Mouse (Mus musculus) thymus, adult 2 months (tissue): ENCODE results near the gene Gm49373. TPM values are rescaled to one million over a fixed set of nuclear protein-coding genes. Genes with fewer than 3 reads are reported as not detected.

Experiments used
- DNase-seq: peaks from one replicate; pipeline ENCODE4 v3.0.0; 2021
- H3K27ac ChIP-seq: fragments of 200-500 bp; 2 replicates; pipeline ENCODE4 v1.5.1; 2012; ENCODE audit warnings: low read length, control low read depth; ENCODE audit not compliant: control insufficient read depth, insufficient read depth
- H3K27me3 ChIP-seq: fragments of 200-500 bp; 2 replicates; pipeline ENCODE4 v1.6.1; 2012; ENCODE audit warnings: mild to moderate bottlenecking, low read length, moderate library complexity, mixed read lengths; ENCODE audit not compliant: control insufficient read depth, insufficient read depth
- H3K36me3 ChIP-seq: fragments of 200-500 bp; 2 replicates; pipeline ENCODE4 v1.6.1; 2012; ENCODE audit warnings: mild to moderate bottlenecking, low read length, moderate library complexity; ENCODE audit not compliant: control insufficient read depth, insufficient read depth
- H3K4me1 ChIP-seq: fragments of 200-500 bp; replicated peaks from 2 replicates; pipeline ENCODE4 v1.6.1; 2012; ENCODE audit warnings: low read length; ENCODE audit not compliant: control insufficient read depth, insufficient read depth
- H3K4me3 ChIP-seq: fragments of 200-500 bp; 2 replicates; pipeline ENCODE4 v1.5.1; 2012; ENCODE audit warnings: mild to moderate bottlenecking, low read length, control low read depth, moderate library complexity; ENCODE audit not compliant: control insufficient read depth, insufficient read depth
- CTCF ChIP-seq: fragments of 200-500 bp; IDR thresholded peaks from 2 replicates; pipeline ENCODE4 v1.5.1; 2012; ENCODE audit warnings: mild to moderate bottlenecking, control low read depth, low read length, moderate library complexity, borderline replicate concordance; ENCODE audit not compliant: control insufficient read depth, poor library complexity, insufficient read depth; ENCODE audit errors: extremely low read depth
- POLR2A ChIP-seq: fragments of 200-500 bp; IDR thresholded peaks from 2 replicates; pipeline ENCODE4 v1.6.1; 2012; ENCODE audit warnings: mild to moderate bottlenecking, low read length, control low read depth, moderate library complexity; ENCODE audit not compliant: control insufficient read depth, poor library complexity, insufficient read depth; ENCODE audit errors: extremely low read depth
- WGBS: fragments of 180-500 bp; shearing (Covaris S2); methylation state at CpG from one replicate; pipeline ENCODE4 v1.1.7; 2018; 5-methylcytosine and 5-hydroxymethylcytosine counted together
- polyA plus RNA-seq: library from polyadenylated mRNA; depleted of rRNA; stranded (reverse); fragments of >200 nt; gene quantifications from 2 replicates; pipeline ENCODE4 v1.2.3, GENCODE M21; 2012; rRNA removed

Gene Gm49373
- polyA plus RNA-seq: 0.47 and 0.48 TPM in 2 replicates

DNA sequence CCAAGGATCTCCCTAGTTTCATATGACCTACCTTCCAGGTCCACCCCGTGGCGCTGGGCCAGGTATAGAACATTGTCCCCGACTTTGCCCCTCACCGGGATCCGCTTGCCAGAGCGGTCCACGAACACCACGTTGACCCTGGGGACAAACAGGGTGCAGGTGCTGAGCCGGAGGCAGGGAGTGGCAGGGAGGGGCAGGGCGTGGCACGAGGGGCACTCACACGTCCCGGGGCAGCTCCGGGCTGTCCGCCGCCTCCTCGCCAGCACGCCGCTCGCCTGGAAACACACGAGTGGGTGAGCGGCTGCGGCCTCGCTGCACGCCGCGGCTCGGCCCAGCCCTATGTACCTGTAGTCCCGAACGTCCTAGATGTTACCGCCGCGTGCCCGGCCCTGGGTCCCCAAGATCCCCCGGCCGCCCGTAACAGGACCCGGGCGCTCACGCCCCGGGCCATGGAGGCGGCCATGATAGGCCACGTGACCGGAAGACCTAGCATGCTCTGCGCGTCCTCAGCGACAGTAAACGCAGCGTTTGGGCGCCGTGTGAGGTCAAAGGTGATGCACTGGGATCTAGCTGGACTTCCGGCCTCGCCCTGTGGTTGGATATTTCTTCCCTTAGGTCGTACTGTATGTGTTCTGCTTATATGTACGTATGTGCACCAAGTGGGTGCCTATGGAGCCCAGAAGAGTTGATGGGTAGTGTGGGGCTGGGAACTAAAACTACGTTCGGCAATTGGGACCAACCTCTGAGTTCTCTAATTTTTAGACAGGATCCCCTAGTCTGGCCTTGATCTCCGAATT is at the start of gene Gm49373, which contains the start of gene Fdx1l:
TSS of gene Gm49373 (minus strand) at position 53 of the 797 bp plus-strand sequence.
TSS of gene Fdx1l (minus strand) at position 571 of the 797 bp plus-strand sequence.
- peak; percentile 42; the same call in 1 of the 2 replicates for TF ChIP-seq CTCF
- no peak for TF ChIP-seq POLR2A
- peak within 1 kb of the TSS; percentile 67 for H3K4me3 ChIP-seq
- H3K36me3 ChIP-seq: peaks cover 31% of the 10 kb centered on the region
- H3K4me1 ChIP-seq: peaks cover 4% of the 10 kb centered on the region; the same call in 1 of the 2 replicates
- peak; percentile 84 for DNase-seq
- no peaks in the 10 kb centered on the region for H3K27me3 ChIP-seq
- H3K27ac ChIP-seq: no peak within 1 kb of the TSS
- 2% methylated on average over 58 of the region's 58 CpGs for WGBS

DNA sequence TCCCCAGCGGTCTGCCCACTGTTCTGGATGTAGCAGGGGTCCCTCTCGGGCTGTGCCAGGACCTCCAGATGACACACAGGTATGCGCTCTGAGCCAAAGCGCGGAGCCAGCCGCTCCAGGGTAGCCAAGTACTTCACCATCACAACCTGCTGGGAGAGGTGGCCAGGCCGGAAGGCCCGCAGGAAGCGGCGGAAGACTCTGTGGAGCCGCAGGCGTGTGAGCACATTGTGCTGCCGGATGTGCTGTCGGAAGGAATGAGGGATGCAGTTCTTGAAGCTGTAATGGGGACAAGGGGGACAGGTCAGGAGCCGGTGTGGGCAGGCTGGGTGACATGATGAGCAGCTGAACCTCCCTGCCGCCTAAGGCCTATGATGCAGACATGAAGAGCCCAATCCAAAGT is 48.6 kb upstream of the Gm49373 start:
- Histone ChIP-seq H3K27ac (no peak overlapping the region), H3K4me3 (no peak overlapping the region), H3K36me3 (peaks cover 11% of the 10 kb centered on the region; the same call in 1 of the 2 replicates), H3K4me1 (no peaks in the 10 kb centered on the region), H3K27me3 (no peaks in the 10 kb centered on the region)
- DNase-seq: no peak
- no peak for TF ChIP-seq CTCF
- TF ChIP-seq POLR2A: no peak
- WGBS: 95% methylated on average over 16 of the region's 16 CpGs

DNA sequence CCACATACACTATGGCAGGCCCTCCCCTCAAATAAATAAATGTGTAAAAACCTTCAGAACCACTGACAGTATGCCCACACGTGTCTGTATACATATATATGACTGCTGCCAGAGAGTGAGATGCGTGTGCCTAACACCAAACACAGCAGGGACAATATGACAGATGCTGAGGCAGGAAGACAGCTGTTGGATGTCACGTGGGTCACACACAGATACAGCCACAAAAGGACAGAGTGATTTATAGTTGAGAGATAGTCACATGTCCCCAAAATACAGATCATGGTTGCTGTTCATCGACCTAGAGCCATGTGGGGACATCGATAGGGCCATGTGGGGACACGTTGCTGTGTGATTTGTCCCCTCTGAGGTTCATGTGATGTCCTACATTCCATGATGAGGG is 44.2 kb upstream of the Gm49373 start:
- DNase-seq: no peak

DNA sequence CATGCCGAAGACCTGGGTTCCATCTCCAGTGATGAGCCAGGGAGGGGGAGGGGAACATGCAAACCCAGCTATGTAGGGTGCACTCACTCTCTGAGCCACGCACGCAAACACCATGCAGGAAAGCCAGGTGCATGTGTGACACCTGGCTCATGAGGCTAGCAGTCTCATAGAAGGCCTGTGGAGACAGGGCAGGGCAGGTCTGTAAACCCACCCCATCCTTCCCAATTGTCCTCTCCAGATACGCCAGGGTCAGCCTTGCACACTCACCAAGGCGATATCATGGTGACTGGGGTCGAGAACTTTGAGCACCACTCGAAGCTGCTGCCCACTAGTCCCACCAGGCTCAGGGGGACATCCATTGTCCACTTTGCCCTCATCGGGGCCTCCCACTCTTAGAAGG is 42.2 kb upstream of the Gm49373 start:
- no peak overlapping the region for H3K4me3 ChIP-seq
- no peaks in the 10 kb centered on the region for H3K27me3 ChIP-seq
- no peak for DNase-seq
- TF ChIP-seq CTCF: no peak
- TF ChIP-seq POLR2A: no peak
- 99% methylated on average over 8 of the region's 8 CpGs for WGBS
- no peak overlapping the region for H3K27ac ChIP-seq
- no peaks in the 10 kb centered on the region for H3K36me3 ChIP-seq
- H3K4me1 ChIP-seq: no peaks in the 10 kb centered on the region

More for the DNA sequence above, 44.2 kb upstream of the Gm49373 start:
- Histone ChIP-seq H3K4me1 (no peaks in the 10 kb centered on the region), H3K27ac (no peak overlapping the region), H3K4me3 (no peak overlapping the region), H3K36me3 (peaks cover 11% of the 10 kb centered on the region; the same call in 1 of the 2 replicates), H3K27me3 (no peaks in the 10 kb centered on the region)
- WGBS: 84% methylated on average over 6 of the region's 6 CpGs
- no peak for TF ChIP-seq POLR2A
- TF ChIP-seq CTCF: no peak

DNA sequence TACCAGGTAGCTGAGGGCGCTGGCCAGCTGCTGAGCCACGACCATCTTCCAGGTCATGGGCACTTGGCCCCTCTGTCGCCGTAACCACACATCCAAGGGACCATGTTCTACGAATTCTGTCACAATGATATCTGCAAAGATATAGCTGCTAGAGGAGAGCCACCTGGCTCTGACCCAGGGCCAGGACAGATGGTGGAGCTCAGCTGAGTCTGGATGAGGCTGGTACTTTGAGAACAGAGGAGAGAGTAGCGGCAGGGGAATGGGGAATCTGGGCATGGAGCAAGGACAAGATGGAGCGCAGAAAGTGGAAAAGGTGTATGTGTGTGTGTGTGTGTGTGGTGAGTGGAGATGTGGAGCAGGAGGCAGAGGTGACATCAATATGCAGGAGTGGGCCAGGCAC is 41.3 kb upstream of the Gm49373 start:
- H3K36me3 ChIP-seq: no peaks in the 10 kb centered on the region
- DNase-seq: no peak
- WGBS: 95% methylated on average over 7 of the region's 7 CpGs
- H3K27ac ChIP-seq: no peak overlapping the region
- no peaks in the 10 kb centered on the region for H3K27me3 ChIP-seq
- H3K4me1 ChIP-seq: no peaks in the 10 kb centered on the region
- no peak overlapping the region for H3K4me3 ChIP-seq
- no peak for TF ChIP-seq POLR2A
- no peak for TF ChIP-seq CTCF

DNA sequence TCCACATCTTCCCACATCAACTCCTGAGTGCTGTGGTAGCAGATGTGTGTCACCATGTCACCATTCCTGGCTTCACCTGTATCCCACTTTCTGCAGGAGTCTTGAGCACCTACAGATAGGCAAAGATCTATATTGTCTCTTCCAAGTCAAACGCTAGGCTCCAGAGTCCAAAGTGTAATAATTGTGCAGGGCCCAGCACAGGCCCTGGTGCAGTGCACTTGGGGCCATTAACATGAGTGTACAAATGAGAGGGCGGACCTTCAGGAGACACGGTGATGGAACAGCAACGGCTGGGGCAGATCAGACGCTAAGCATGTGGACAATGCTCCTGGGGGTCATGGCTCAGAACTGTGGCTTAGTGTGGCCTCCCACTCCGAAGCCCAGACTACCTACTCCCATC is 40.9 kb upstream of the Gm49373 start:
- WGBS: 96% methylated on average over 6 of the region's 6 CpGs
- no peak for DNase-seq
- H3K36me3 ChIP-seq: no peaks in the 10 kb centered on the region
- no peaks in the 10 kb centered on the region for H3K4me1 ChIP-seq
- TF ChIP-seq POLR2A: no peak
- no peak for TF ChIP-seq CTCF
- no peak overlapping the region for H3K4me3 ChIP-seq
- no peak overlapping the region for H3K27ac ChIP-seq
- no peaks in the 10 kb centered on the region for H3K27me3 ChIP-seq

DNA sequence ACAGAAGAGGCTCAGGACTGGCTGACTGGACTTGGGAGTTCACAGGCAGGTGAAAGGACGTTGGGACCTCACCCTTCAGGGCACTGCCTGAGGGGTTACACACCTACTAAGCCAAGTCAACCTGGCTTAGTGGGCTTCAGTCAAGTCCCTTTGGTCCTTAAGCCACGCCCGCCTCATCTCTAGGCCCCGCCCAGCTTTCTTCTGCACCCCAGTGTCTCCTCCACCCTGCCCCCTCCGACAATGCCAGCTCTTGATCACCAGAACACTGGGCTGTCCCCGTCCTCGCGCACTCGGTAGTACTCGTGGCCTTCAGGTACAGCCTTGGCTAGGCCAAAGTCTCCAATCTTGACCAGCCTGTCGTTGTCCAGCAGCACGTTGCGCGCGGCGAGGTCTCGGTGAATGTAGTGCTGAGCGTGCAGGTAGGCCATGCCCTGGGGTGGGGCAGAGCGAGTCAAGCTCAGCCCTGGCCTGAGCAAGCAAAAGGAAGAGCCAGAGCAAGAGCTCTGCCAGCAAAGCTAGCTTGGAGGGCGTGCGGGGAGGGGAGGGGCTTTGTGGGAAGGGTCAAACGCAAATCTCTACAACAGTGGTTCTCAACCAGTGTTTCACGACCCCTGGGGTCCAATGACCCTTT is 34.8 kb upstream of the Gm49373 start:
- Histone ChIP-seq H3K27ac (no peak overlapping the region), H3K4me3 (no peak overlapping the region), H3K36me3 (no peaks in the 10 kb centered on the region), H3K4me1 (no peaks in the 10 kb centered on the region), H3K27me3 (no peaks in the 10 kb centered on the region)
- DNase-seq: no peak
- TF ChIP-seq POLR2A: no peak
- no peak for TF ChIP-seq CTCF
- WGBS: 95% methylated on average over 23 of the region's 23 CpGs
